Mouse (Mus musculus): ENCODE measurements around the gene Ap2a2.

GRCm38 (mm10) chr7:141647815-141648214 is 85.8 kb downstream of the Ap2a2 start:
- TF ChIP-seq CTCF (IDR thresholded peaks at IDR 0.05; ENCODE audit: control insufficient read depth, insufficient read depth, insufficient read length) (no peak), USF1 (IDR thresholded peaks at IDR 0.05; ENCODE audit: low read depth) (no peak)

Data from C2C12 (cell line).